In the genomic region with DNA sequence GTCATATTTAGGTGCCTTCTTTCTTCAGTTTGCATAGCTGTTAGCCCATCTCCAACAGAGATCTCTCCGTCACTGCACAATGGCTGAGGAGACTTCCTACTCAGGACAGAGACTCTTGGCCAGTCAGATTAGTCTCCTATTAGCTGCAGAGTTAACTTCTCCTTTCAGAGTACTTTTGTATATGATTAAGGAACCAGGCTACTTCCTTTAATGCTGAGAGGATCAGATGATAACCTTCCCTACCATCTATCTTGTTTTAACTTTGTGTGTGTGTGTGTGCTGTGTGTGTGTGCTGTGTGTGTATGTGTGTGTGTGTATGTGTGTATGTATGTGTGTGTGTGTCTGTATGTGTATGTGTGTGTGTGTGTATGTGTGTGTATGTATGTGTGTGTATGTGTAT, we compare ENCODE assay signal across 24 mouse cellular contexts. TPM values are rescaled to one million over a fixed set of nuclear protein-coding genes. Genes with fewer than 3 reads are reported as not detected.
A peak's percentile ranks its signal among the peaks of the same experiment; 100 is the strongest.
DNase-seq lines count a peak whose midpoint lies in the region; ATAC-seq and TF ChIP-seq lines count a peak whose summit lies in the region.
"Had no signal": no experiment of that assay in that cellular context is flagged by ENCODE, and none has a peak within 500 bp of the region (broad histone marks: within the 10 kb centered on the region; RNA-seq: fewer than 3 reads in every experiment).

No protein-coding gene starts in this region.

- DNase-seq in A20 (ENCODE audit: low read depth, low spot score): peak; percentile 28
- no peak for DNase-seq in kidney, postnatal 25 days
- DNase-seq in gastrocnemius, adult 18-20 months (ENCODE audit: low spot score): no peak
- DNase-seq: adrenal gland, postnatal 14 days; B cell, adult 2 months; cerebellum, adult 2 months; cerebellum, postnatal 14 days; gastrocnemius, postnatal 25 days; heart, adult 11 months; heart, postnatal 36 days had no signal

- no peaks in the 10 kb centered on the region for H3K9me3 ChIP-seq in intestine, embryonic 16.5 days (ENCODE audit: control insufficient read depth, low read length)
- H3K9me3 ChIP-seq: embryonic facial prominence, embryonic 12.5 days; G1E; heart, embryonic 13.5 days; hindbrain, embryonic 15.5 days had no signal

- peak; percentile 66 for ATAC-seq in megakaryocyte progenitor cell, adult 5-6 weeks (replicated peaks; ENCODE audit: poor library complexity)
- no peak for ATAC-seq in intestine, embryonic 16.5 days
- ATAC-seq: activated CD4-positive, CD25-positive, alpha-beta regulatory T cell, adult 4 months; CD4-positive, CD25-positive, alpha-beta regulatory T cell, adult 4 months; forebrain, embryonic 16.5 days; Patski had no signal

- H3K27me3 ChIP-seq in intestine, embryonic 16.5 days (replicated peaks; ENCODE audit: control insufficient read depth, insufficient read depth, low read length): no peaks in the 10 kb centered on the region

- H3K9ac ChIP-seq in intestine, embryonic 16.5 days (ENCODE audit: low read depth, low read length): no peak overlapping the region
- H3K9ac ChIP-seq: embryonic facial prominence, embryonic 12.5 days; heart, embryonic 13.5 days; hindbrain, embryonic 15.5 days had no signal

- 5% methylated on average over 1 of the region's 1 CpGs for WGBS in bone marrow, adult 2 months
- 87% methylated on average over 1 of the region's 1 CpGs for WGBS in intestine, embryonic 16.5 days

- H3K27ac ChIP-seq in bone marrow, adult 2 months (ENCODE audit: control insufficient read depth, insufficient read depth, low read depth, low read length, poor library complexity): peak overlapping the region; percentile 51; the same call in 1 of the 2 replicates
- no peak overlapping the region for H3K27ac ChIP-seq in intestine, embryonic 16.5 days (ENCODE audit: low read length)
- H3K27ac ChIP-seq: embryonic facial prominence, embryonic 12.5 days; heart, embryonic 13.5 days; hindbrain, embryonic 15.5 days had no signal

- H3K4me2 ChIP-seq in intestine, embryonic 16.5 days (ENCODE audit: low read depth, low read length): no peak overlapping the region
- H3K4me2 ChIP-seq: embryonic facial prominence, embryonic 12.5 days; heart, embryonic 13.5 days; hindbrain, embryonic 15.5 days had no signal

- no peak overlapping the region for H3K4me3 ChIP-seq in bone marrow, adult 2 months (replicated peaks; ENCODE audit: control insufficient read depth, low read depth, low read length)
- H3K4me3 ChIP-seq in intestine, embryonic 16.5 days (ENCODE audit: low read length): no peak overlapping the region
- H3K4me3 ChIP-seq: embryonic facial prominence, embryonic 12.5 days; heart, embryonic 13.5 days; hindbrain, embryonic 15.5 days had no signal

- H3K36me3 ChIP-seq in intestine, embryonic 16.5 days (ENCODE audit: control insufficient read depth, insufficient read depth, low read length): no peaks in the 10 kb centered on the region
- H3K36me3 ChIP-seq: embryonic facial prominence, embryonic 12.5 days; G1E; heart, embryonic 13.5 days; hindbrain, embryonic 15.5 days had no signal

- no peaks in the 10 kb centered on the region; the same call in 1 of the 2 replicates for H3K4me1 ChIP-seq in bone marrow, adult 2 months (ENCODE audit: control insufficient read depth, insufficient read depth, low read length)
- no peaks in the 10 kb centered on the region for H3K4me1 ChIP-seq in intestine, embryonic 16.5 days (ENCODE audit: control insufficient read depth, insufficient read depth, low read length)
- H3K4me1 ChIP-seq: embryonic facial prominence, embryonic 12.5 days; heart, embryonic 13.5 days had no signal

- TF ChIP-seq CTCF in bone marrow, adult 2 months (IDR thresholded peaks at IDR 0.05; ENCODE audit: control insufficient read depth, insufficient read depth, low read length): no peak

- no peak for TF ChIP-seq POLR2A in bone marrow, adult 2 months (IDR thresholded peaks at IDR 0.05; ENCODE audit: borderline replicate concordance, control insufficient read depth, low read depth, low read length)

RNA-seq across cellular contexts. Expression of a gene that starts 5.3 kb away (rescaled TPM):
- 3.2 and 3.8 TPM in 2 replicates for polyA plus RNA-seq in bone marrow, adult 2 months (2011; ENCODE audit: insufficient read depth, insufficient read length, low replicate concordance, missing spikeins)
- total RNA-seq in megakaryocyte progenitor cell, adult 5-6 weeks (2015): 0.20 and 0.35 TPM in 2 replicates
- total RNA-seq in megakaryocyte progenitor cell, adult 5-6 weeks (2017): 0.58 and 2.1 TPM in 2 replicates
- polyA plus RNA-seq in intestine, embryonic 16.5 days (2015; fragmentation: Nextera tagmentation; extraction: Ambion mirVana): 6.2 and 7.0 TPM in 2 replicates
- 1 to 10 TPM; 1.6 to 2.1 TPM for total RNA-seq in gastrocnemius, adult 18-20 months (2021)

RNA-seq across cellular contexts. Expression of a gene that starts 10.1 kb away (rescaled TPM):
- 2.2 TPM in 1 of 2 replicates, not detected in the other for polyA plus RNA-seq in bone marrow, adult 2 months (2011; ENCODE audit: insufficient read depth, insufficient read length, low replicate concordance, missing spikeins)
- total RNA-seq in megakaryocyte progenitor cell, adult 5-6 weeks (2015): not detected in 2 replicates
- total RNA-seq in megakaryocyte progenitor cell, adult 5-6 weeks (2017): not detected in 2 replicates
- polyA plus RNA-seq in intestine, embryonic 16.5 days (2015; fragmentation: Nextera tagmentation; extraction: Ambion mirVana): 25.7 and 29.1 TPM in 2 replicates
- under 1 TPM; 0.23 to 0.59 TPM for total RNA-seq in gastrocnemius, adult 18-20 months (2021)
- polyA plus RNA-seq: activated CD4-positive, CD25-positive, alpha-beta regulatory T cell, adult 4 months; G1E; Patski had no signal

RNA-seq across cellular contexts. Expression of a gene that starts 29.3 kb away (rescaled TPM):
- 7.6 and 25.9 TPM in 2 replicates for polyA plus RNA-seq in bone marrow, adult 2 months (2011; ENCODE audit: insufficient read depth, insufficient read length, low replicate concordance, missing spikeins)
- 0.89 and 2.0 TPM in 2 replicates for total RNA-seq in megakaryocyte progenitor cell, adult 5-6 weeks (2015)
- total RNA-seq in megakaryocyte progenitor cell, adult 5-6 weeks (2017): 3.4 and 4.6 TPM in 2 replicates
- 100 and 102 TPM in 2 replicates for polyA plus RNA-seq in intestine, embryonic 16.5 days (2015; fragmentation: Nextera tagmentation; extraction: Ambion mirVana)
- total RNA-seq in gastrocnemius, adult 18-20 months (2021): under 1 TPM; 0.14 to 0.40 TPM
- total RNA-seq: G1E had no signal
- polyA plus RNA-seq: forebrain, embryonic 11.5 days; G1E; Patski had no signal

RNA-seq across cellular contexts. Expression of a gene that starts 40.3 kb away (rescaled TPM):
- 1.8 and 4.8 TPM in 2 replicates for polyA plus RNA-seq in bone marrow, adult 2 months (2011; ENCODE audit: insufficient read depth, insufficient read length, low replicate concordance, missing spikeins)
- not detected in 2 replicates for total RNA-seq in megakaryocyte progenitor cell, adult 5-6 weeks (2015)
- total RNA-seq in megakaryocyte progenitor cell, adult 5-6 weeks (2017): not detected in 2 replicates
- 0.71 and 1.1 TPM in 2 replicates for polyA plus RNA-seq in intestine, embryonic 16.5 days (2015; fragmentation: Nextera tagmentation; extraction: Ambion mirVana)
- total RNA-seq in gastrocnemius, adult 18-20 months (2021): not detected
- polyA plus RNA-seq: cortical plate, adult 2 months; embryonic facial prominence, embryonic 12.5 days; forebrain, embryonic 11.5 days; forebrain, embryonic 16.5 days; G1E; hindbrain, embryonic 11.5 days; Patski had no signal
